Mouse (Mus musculus) adrenal gland, adult 8-10 months (tissue): ENCODE results near the gene Rad51. TPM values are rescaled to one million over a fixed set of nuclear protein-coding genes. Genes with fewer than 3 reads are reported as not detected.

Experiments
- DNase-seq: peaks from one replicate; pipeline ENCODE4 v3.0.0; 2022
- total RNA-seq, 4 experiments: library from RNA; stranded (reverse); gene quantifications; 2 replicates each; pipeline ENCODE4 v1.2.4; 2022

The Rad51 gene
- total RNA-seq: 1 to 10 TPM; 1.1 to 2.2 (median 1.7) TPM

GRCm38 (mm10) chr2:119112438-119113112 is at the start of gene Rad51:
Gene Rad51 (plus strand): TSS chr2:119112793.
- peak; percentile 82 for DNase-seq

- no peak for DNase-seq
Measured at GRCm38 (mm10) chr2:119072397-119072796, 40.2 kb upstream of the Rad51 start.

- DNase-seq: no peak
Measured at GRCm38 (mm10) chr2:119086156-119086555, 26.4 kb upstream of the Rad51 start.

GRCm38 (mm10) chr2:119101552-119101951 is 11.0 kb upstream of the Rad51 start:
- DNase-seq: no peak

GRCm38 (mm10) chr2:119106583-119106982 is 6.0 kb upstream of the Rad51 start:
- no peak for DNase-seq

- peak; percentile 42 for DNase-seq
Measured at GRCm38 (mm10) chr2:119108554-119108953, 4.0 kb upstream of the Rad51 start.

- DNase-seq: no peak
Measured at GRCm38 (mm10) chr2:119111060-119111459, 1.5 kb upstream of the Rad51 start.

GRCm38 (mm10) chr2:119113121-119113925 is 730 bp downstream of the Rad51 start:
- DNase-seq: no peak

GRCm38 (mm10) chr2:119136346-119136898 is 23.8 kb downstream of the Rad51 start:
- DNase-seq: no peak

GRCm38 (mm10) chr2:119145199-119145598 is 32.6 kb downstream of the Rad51 start:
- DNase-seq: no peak

GRCm38 (mm10) chr2:119146435-119146834 is 33.8 kb downstream of the Rad51 start:
- DNase-seq: no peak

GRCm38 (mm10) chr2:119147160-119147678 is 34.6 kb downstream of the Rad51 start:
- DNase-seq: no peak

- DNase-seq: no peak
Measured at GRCm38 (mm10) chr2:119147775-119148174, 35.2 kb downstream of the Rad51 start.

- no peak for DNase-seq
Measured at GRCm38 (mm10) chr2:119152255-119152654, 39.7 kb downstream of the Rad51 start.

GRCm38 (mm10) chr2:119154683-119155082 is 42.1 kb downstream of the Rad51 start:
- DNase-seq: no peak

GRCm38 (mm10) chr2:119155388-119155787 is 42.8 kb downstream of the Rad51 start:
- DNase-seq: no peak

- no peak for DNase-seq
Measured at GRCm38 (mm10) chr2:119156081-119156680, 43.6 kb downstream of the Rad51 start.

- peak; percentile 91 for DNase-seq
Measured at GRCm38 (mm10) chr2:119156681-119157572, 44.3 kb downstream of the Rad51 start, which contains the start of gene Rmdn3. Gene Rmdn3 (minus strand): TSS chr2:119157034.

GRCm38 (mm10) chr2:119157836-119158235 is 45.2 kb downstream of the Rad51 start:
- DNase-seq: no peak

GRCm38 (mm10) chr2:119161247-119161646 is 48.7 kb downstream of the Rad51 start:
- DNase-seq: no peak

- DNase-seq: no peak
Measured at GRCm38 (mm10) chr2:119163135-119163534, 50.5 kb downstream of the Rad51 start.

- no peak for DNase-seq
Measured at GRCm38 (mm10) chr2:119163999-119164398, 51.4 kb downstream of the Rad51 start.
